Mouse (Mus musculus) kidney, adult 9 months (tissue): ENCODE measurements at regions not wholly inside any gene's neighbourhood (a gene's known extent, or its start where the extent isn't known, plus 50 kb on each side); places are given as distances from the start of the nearest gene placed in this dataset.

ENCODE experiments used
- DNase-seq: peaks from one replicate; pipeline ENCODE4 v3.0.0; 2022

- DNase-seq = no peak
These were observed 225.8 kb upstream of the Adamts5 start for GRCm38 (mm10) chr16:86127391-86127790.

- no peak for DNase-seq
These were observed 222.6 kb upstream of the Adamts5 start for GRCm38 (mm10) chr16:86124182-86124581.

- DNase-seq = no peak
These were observed 221.3 kb upstream of the Adamts5 start for GRCm38 (mm10) chr16:86122936-86123335.

- no peak for DNase-seq
These were observed 216.3 kb upstream of the Adamts5 start for GRCm38 (mm10) chr16:86117959-86118358.

GRCm38 (mm10) chr16:86115587-86116376 lies 214.2 kb upstream of the Adamts5 start:
- no peak for DNase-seq

- DNase-seq = no peak
These were observed 192.8 kb upstream of the Adamts5 start for GRCm38 (mm10) chr16:86094461-86094860.

- DNase-seq = no peak
These were observed 188.5 kb upstream of the Adamts5 start for GRCm38 (mm10) chr16:86090175-86090574.

GRCm38 (mm10) chr16:86087421-86087820 lies 185.8 kb upstream of the Adamts5 start:
- no peak for DNase-seq

GRCm38 (mm10) chr16:86067628-86068364 lies 166.2 kb upstream of the Adamts5 start:
- no peak for DNase-seq

- no peak for DNase-seq
These were observed 158.5 kb upstream of the Adamts5 start for GRCm38 (mm10) chr16:86060087-86060486.

GRCm38 (mm10) chr16:86044695-86045094 lies 143.1 kb upstream of the Adamts5 start:
- DNase-seq = no peak

GRCm38 (mm10) chr16:86034772-86035171 lies 133.1 kb upstream of the Adamts5 start:
- DNase-seq = no peak

GRCm38 (mm10) chr16:86027700-86028099 lies 126.1 kb upstream of the Adamts5 start:
- no peak for DNase-seq

GRCm38 (mm10) chr16:86015336-86015735 lies 113.7 kb upstream of the Adamts5 start:
- DNase-seq = no peak

GRCm38 (mm10) chr16:86011051-86011450 lies 109.4 kb upstream of the Adamts5 start:
- DNase-seq = no peak

GRCm38 (mm10) chr16:86009638-86010329 lies 108.2 kb upstream of the Adamts5 start:
- no peak for DNase-seq

- no peak for DNase-seq
These were observed 106.2 kb upstream of the Adamts5 start for GRCm38 (mm10) chr16:86007799-86008198.

- DNase-seq = no peak
These were observed 99.2 kb upstream of the Adamts5 start for GRCm38 (mm10) chr16:86000846-86001245.

GRCm38 (mm10) chr16:85985841-85986240 lies 84.2 kb upstream of the Adamts5 start:
- DNase-seq = no peak

- no peak for DNase-seq
These were observed 75.5 kb upstream of the Adamts5 start for GRCm38 (mm10) chr16:85977102-85977501.

GRCm38 (mm10) chr16:85966892-85967444 lies 65.3 kb upstream of the Adamts5 start:
- DNase-seq = no peak

GRCm38 (mm10) chr16:85966251-85966650 lies 64.6 kb upstream of the Adamts5 start:
- DNase-seq = no peak
